Mouse (Mus musculus) hindbrain, embryonic 12.5 days (tissue): ENCODE measurements around the gene Ltbp1. TPM values are rescaled to one million over a fixed set of nuclear protein-coding genes. Genes with fewer than 3 reads are reported as not detected.

Source experiments
- ATAC-seq: fragments of 200-750 bp; cut with Nextera tagmentation; 2 replicates; pipeline ENCODE4 v1.8.0; 2017; ENCODE audit warnings: moderate TSS enrichment; ENCODE audit not compliant: low FRiP score
- H3K27ac ChIP-seq: fragments of 300-500 bp; sonication (generic); 2 replicates; pipeline ENCODE4 v1.5.1; 2016; ENCODE audit warnings: mild to moderate bottlenecking
- H3K27me3 ChIP-seq: fragments of 300-500 bp; sonication (generic); 2 replicates; pipeline ENCODE4 v1.6.1; 2016; ENCODE audit warnings: mild to moderate bottlenecking
- H3K36me3 ChIP-seq: fragments of 300-500 bp; sonication (generic); 2 replicates; pipeline ENCODE4 v1.6.1; 2016; ENCODE audit warnings: mild to moderate bottlenecking
- H3K4me1 ChIP-seq: fragments of 300-500 bp; sonication (generic); 2 replicates; pipeline ENCODE4 v1.6.1; 2016
- H3K4me2 ChIP-seq: fragments of 300-500 bp; sonication (generic); replicated peaks from 2 replicates; pipeline ENCODE4 v1.6.1; 2016; ENCODE audit warnings: mild to moderate bottlenecking
- H3K4me3 ChIP-seq: fragments of 300-500 bp; sonication (generic); 2 replicates; pipeline ENCODE4 v1.5.1; 2016; ENCODE audit warnings: mild to moderate bottlenecking
- H3K9ac ChIP-seq: fragments of 300-500 bp; sonication (generic); 2 replicates; pipeline ENCODE4 v1.6.1; 2016; ENCODE audit warnings: mild to moderate bottlenecking, moderate library complexity
- H3K9me3 ChIP-seq: fragments of 300-500 bp; sonication (generic); replicated peaks from 2 replicates; pipeline ENCODE4 v1.6.1; 2016; ENCODE audit warnings: mild to moderate bottlenecking
- WGBS: fragments of 180-500 bp; shearing (Covaris S2); methylation state at CpG from one replicate; pipeline ENCODE4 v1.1.7; 2016; 5-methylcytosine and 5-hydroxymethylcytosine counted together
- polyA plus RNA-seq: library from polyadenylated mRNA; unstranded; fragments of >200 nt; fragmentation: Nextera tagmentation; extraction: Ambion mirVana; gene quantifications from 2 replicates; pipeline ENCODE4 v1.2.1, GENCODE M21; 2016

The Ltbp1 gene
- polyA plus RNA-seq, 1 experiment from 2014 or later, result 12.0 TPM

DNA sequence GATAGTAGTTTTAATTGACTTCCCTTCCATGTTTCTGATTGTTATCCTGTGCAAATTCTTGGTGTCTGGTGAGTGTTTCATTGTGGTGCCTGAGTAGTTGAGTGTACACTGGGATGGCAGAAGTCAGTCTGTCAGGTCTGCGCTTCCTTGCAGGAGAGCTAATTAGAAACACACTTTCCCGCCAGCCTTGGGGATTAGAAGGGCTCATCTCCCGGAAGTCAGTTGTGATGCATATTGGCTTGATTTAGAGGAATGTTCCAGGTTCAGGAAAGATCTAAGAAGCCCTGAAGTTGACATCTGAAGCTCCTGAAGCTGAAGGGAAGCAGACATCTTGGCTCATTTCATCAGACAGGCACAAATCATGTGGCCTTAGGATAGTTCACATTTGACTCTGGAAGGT lies 200.9 kb downstream of the Ltbp1 start:
- Histone ChIP-seq H3K4me1 (no peaks in the 10 kb centered on the region), H3K9me3 (no peaks in the 10 kb centered on the region), H3K4me2 (no peak overlapping the region), H3K27me3 (no peaks in the 10 kb centered on the region), H3K36me3 (no peaks in the 10 kb centered on the region), H3K27ac (no peak overlapping the region), H3K4me3 (no peak overlapping the region), H3K9ac (no peak overlapping the region)
- ATAC-seq, result no peak
- 56% methylated on average over 3 of the region's 3 CpGs for WGBS

GRCm38 (mm10) chr17:75208164-75208698 lies 202.9 kb downstream of the Ltbp1 start:
- no peaks in the 10 kb centered on the region for H3K27me3 ChIP-seq
- no peak overlapping the region for H3K4me2 ChIP-seq
- H3K4me3 ChIP-seq, result no peak overlapping the region
- no peak overlapping the region for H3K27ac ChIP-seq
- no peak overlapping the region for H3K9ac ChIP-seq
- no peaks in the 10 kb centered on the region for H3K36me3 ChIP-seq
- ATAC-seq, result no peak
- H3K9me3 ChIP-seq, result no peaks in the 10 kb centered on the region
- H3K4me1 ChIP-seq, result no peaks in the 10 kb centered on the region
- WGBS, result 88% methylated on average over 7 of the region's 7 CpGs

DNA sequence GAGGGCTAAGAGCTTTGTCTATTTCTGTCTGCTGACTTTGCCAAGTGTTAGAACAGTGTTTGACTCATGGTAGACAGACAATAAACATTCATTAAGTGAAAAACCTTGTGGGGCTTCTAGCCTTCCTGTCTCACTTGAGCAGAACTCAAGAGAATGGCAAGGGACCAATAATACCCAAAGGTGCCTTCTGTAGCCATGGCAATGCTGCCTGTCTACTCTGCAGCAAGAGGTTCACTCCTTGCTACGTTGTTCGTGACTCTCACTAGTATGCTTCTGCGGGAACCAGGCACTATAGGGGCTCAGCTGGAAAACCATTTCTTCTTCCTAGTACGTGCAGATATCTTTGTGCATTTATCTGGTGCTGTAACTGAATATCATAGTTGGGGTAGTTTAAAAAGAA lies 205.2 kb downstream of the Ltbp1 start:
- no peak overlapping the region for H3K27ac ChIP-seq
- H3K4me1 ChIP-seq, result no peaks in the 10 kb centered on the region
- no peak for ATAC-seq
- H3K27me3 ChIP-seq, result no peaks in the 10 kb centered on the region
- H3K4me3 ChIP-seq, result no peak overlapping the region
- no peaks in the 10 kb centered on the region for H3K36me3 ChIP-seq
- over 99% methylated on average over 4 of the region's 4 CpGs for WGBS
- no peaks in the 10 kb centered on the region for H3K9me3 ChIP-seq
- no peak overlapping the region for H3K4me2 ChIP-seq
- H3K9ac ChIP-seq, result no peak overlapping the region

DNA sequence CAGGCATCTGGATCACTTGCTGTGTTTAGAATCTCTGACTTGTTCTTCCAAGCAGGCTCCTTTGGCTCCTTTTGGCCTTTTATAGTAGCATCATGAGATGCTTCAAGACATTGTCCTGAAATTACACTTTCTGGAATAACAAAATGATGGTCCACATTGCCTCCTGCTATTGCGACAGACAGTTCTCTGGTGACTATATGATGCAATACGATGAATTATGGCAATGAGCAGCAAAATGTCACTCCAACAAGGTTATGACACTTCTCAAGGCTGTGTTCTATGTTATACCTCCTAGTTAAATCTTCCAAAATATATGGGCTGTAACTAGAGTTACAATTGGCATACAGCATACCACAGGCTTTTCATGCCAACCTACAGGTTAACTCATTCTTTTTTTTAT lies 211.0 kb downstream of the Ltbp1 start:
- no peak for ATAC-seq
- 94% methylated on average over 2 of the region's 2 CpGs for WGBS
- no peak overlapping the region for H3K4me3 ChIP-seq
- no peaks in the 10 kb centered on the region for H3K36me3 ChIP-seq
- no peaks in the 10 kb centered on the region for H3K4me1 ChIP-seq
- H3K27ac ChIP-seq, result no peak overlapping the region
- H3K9me3 ChIP-seq, result no peaks in the 10 kb centered on the region
- H3K9ac ChIP-seq, result no peak overlapping the region
- no peaks in the 10 kb centered on the region for H3K27me3 ChIP-seq
- no peak overlapping the region for H3K4me2 ChIP-seq

GRCm38 (mm10) chr17:75218700-75219099 lies 213.3 kb downstream of the Ltbp1 start:
- Histone ChIP-seq H3K4me1 (no peaks in the 10 kb centered on the region), H3K27me3 (no peaks in the 10 kb centered on the region), H3K27ac (no peak overlapping the region), H3K9ac (no peak overlapping the region), H3K4me2 (no peak overlapping the region), H3K36me3 (no peaks in the 10 kb centered on the region), H3K9me3 (no peaks in the 10 kb centered on the region), H3K4me3 (no peak overlapping the region)
- WGBS, result 89% methylated on average over 6 of the region's 6 CpGs
- ATAC-seq, result no peak

GRCm38 (mm10) chr17:75228321-75228720 lies 223.0 kb downstream of the Ltbp1 start:
- no peak for ATAC-seq
- H3K27ac ChIP-seq, result no peak overlapping the region

DNA sequence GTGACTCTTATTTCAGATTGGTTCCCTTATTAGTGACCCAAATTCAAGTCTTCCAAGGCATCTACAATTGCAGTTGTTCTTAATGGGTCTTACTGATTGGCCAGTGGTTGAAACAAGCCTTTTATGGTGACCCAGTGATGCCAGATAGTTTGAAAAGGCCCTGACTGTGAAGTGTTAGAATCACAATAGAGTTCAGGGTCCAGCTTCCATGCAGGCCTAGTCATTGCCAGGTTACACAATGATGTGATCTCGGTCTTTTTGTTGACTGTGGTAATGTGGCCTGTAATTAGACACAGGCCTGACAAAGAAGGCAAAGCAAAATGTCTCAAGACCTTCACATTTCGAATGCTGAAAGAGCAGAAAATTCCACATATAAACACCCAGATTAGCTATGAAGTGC lies 227.8 kb downstream of the Ltbp1 start:
- Histone ChIP-seq H3K4me3 (no peak overlapping the region), H3K4me1 (no peaks in the 10 kb centered on the region), H3K27ac (no peak overlapping the region), H3K4me2 (no peak overlapping the region), H3K9ac (no peak overlapping the region), H3K27me3 (no peaks in the 10 kb centered on the region), H3K36me3 (no peaks in the 10 kb centered on the region), H3K9me3 (no peaks in the 10 kb centered on the region)
- WGBS, result 24% methylated on average over 2 of the region's 2 CpGs
- ATAC-seq, result no peak

More at GRCm38 (mm10) chr17:75228321-75228720, 223.0 kb downstream of the Ltbp1 start:
- 86% methylated on average over 3 of the region's 3 CpGs for WGBS
- no peaks in the 10 kb centered on the region for H3K4me1 ChIP-seq
- no peaks in the 10 kb centered on the region for H3K9me3 ChIP-seq
- no peaks in the 10 kb centered on the region for H3K36me3 ChIP-seq
- no peaks in the 10 kb centered on the region for H3K27me3 ChIP-seq
- H3K4me3 ChIP-seq, result no peak overlapping the region
- no peak overlapping the region for H3K9ac ChIP-seq
- H3K4me2 ChIP-seq, result no peak overlapping the region

GRCm38 (mm10) chr17:75233923-75234322 lies 228.6 kb downstream of the Ltbp1 start:
- Histone ChIP-seq H3K9ac (no peak overlapping the region), H3K4me3 (no peak overlapping the region), H3K36me3 (no peaks in the 10 kb centered on the region), H3K9me3 (no peaks in the 10 kb centered on the region), H3K4me1 (no peaks in the 10 kb centered on the region), H3K27me3 (no peaks in the 10 kb centered on the region), H3K4me2 (no peak overlapping the region), H3K27ac (no peak overlapping the region)
- WGBS, result 89% methylated on average over 4 of the region's 4 CpGs
- ATAC-seq, result no peak

DNA sequence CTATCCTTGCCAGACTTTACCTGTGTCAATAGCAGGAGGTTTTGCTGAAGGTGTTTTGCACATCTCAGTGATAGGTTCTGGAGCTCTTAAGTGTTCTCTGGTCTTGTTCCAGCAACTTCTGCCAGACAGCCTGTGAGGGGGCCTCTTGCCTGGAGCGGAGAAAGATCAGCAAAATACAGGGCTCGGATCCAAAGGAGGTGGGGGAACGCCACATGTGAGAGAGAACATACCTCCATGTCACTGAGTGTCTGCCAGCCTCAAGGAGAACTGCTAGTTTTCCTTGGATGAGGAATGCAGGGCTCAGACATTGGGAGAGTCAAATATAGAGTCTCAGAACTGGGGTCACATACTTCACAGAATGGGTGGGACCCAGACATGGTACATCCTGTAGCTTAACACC lies 230.4 kb downstream of the Ltbp1 start:
- Histone ChIP-seq H3K4me1 (no peaks in the 10 kb centered on the region), H3K36me3 (no peaks in the 10 kb centered on the region), H3K27ac (no peak overlapping the region), H3K9me3 (no peaks in the 10 kb centered on the region), H3K4me3 (no peak overlapping the region), H3K9ac (no peak overlapping the region), H3K27me3 (no peaks in the 10 kb centered on the region), H3K4me2 (no peak overlapping the region)
- no peak for ATAC-seq
- 91% methylated on average over 3 of the region's 3 CpGs for WGBS

DNA sequence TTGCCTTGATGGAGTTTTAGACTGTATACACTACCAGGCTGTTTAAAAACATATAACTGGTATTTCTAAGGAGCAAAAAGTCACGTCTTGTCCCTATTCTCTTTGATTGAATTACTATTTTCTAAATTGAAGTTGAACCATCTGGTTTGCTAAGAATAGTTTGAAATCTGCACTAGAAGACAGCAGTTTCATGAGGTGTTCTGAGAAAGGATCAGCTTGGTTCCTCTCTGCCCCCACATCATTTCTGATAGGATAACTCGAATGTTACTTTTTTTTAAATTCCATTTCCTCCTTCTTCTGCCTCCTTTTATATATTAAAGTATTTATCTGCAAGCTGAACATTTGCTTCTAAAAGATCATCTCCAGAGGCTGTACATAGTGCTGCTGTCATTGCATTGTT lies 231.2 kb downstream of the Ltbp1 start:
- WGBS, result 94% methylated on average over 2 of the region's 2 CpGs
- no peaks in the 10 kb centered on the region for H3K27me3 ChIP-seq
- no peak for ATAC-seq

DNA sequence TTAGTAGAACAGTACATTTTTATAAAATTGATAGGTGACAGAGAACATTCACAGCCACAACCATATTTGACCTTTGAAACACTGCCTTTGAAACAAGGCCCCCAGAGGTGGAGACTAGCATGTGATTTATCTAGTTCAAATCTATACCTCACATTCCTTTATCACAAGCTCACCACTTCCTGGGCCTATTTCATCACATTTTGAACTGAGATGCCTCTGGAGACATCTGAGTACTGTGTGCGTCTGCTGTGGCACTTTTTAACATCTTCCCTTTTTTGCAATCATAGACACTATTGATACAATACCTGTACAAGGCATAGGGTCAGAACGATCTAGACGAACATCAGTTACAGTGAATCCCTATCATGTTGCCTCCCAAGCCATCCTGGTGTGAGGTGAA lies 232.1 kb downstream of the Ltbp1 start:
- Histone ChIP-seq H3K9me3 (no peaks in the 10 kb centered on the region), H3K27ac (no peak overlapping the region), H3K4me3 (no peak overlapping the region), H3K36me3 (no peaks in the 10 kb centered on the region), H3K9ac (no peak overlapping the region), H3K27me3 (no peaks in the 10 kb centered on the region), H3K4me2 (no peak overlapping the region), H3K4me1 (no peaks in the 10 kb centered on the region)
- no peak for ATAC-seq
- WGBS, result 96% methylated on average over 3 of the region's 3 CpGs

More for the DNA sequence above, 231.2 kb downstream of the Ltbp1 start:
- no peaks in the 10 kb centered on the region for H3K36me3 ChIP-seq
- no peaks in the 10 kb centered on the region for H3K4me1 ChIP-seq
- H3K4me3 ChIP-seq, result no peak overlapping the region
- no peak overlapping the region for H3K27ac ChIP-seq
- no peaks in the 10 kb centered on the region for H3K9me3 ChIP-seq
- H3K4me2 ChIP-seq, result no peak overlapping the region
- H3K9ac ChIP-seq, result no peak overlapping the region

GRCm38 (mm10) chr17:75238655-75239054 lies 233.3 kb downstream of the Ltbp1 start:
- 91% methylated on average over 2 of the region's 2 CpGs for WGBS
- Histone ChIP-seq H3K27me3 (no peaks in the 10 kb centered on the region), H3K4me1 (no peaks in the 10 kb centered on the region), H3K9ac (no peak overlapping the region), H3K36me3 (no peaks in the 10 kb centered on the region), H3K4me2 (no peak overlapping the region), H3K9me3 (no peaks in the 10 kb centered on the region), H3K4me3 (no peak overlapping the region), H3K27ac (no peak overlapping the region)
- no peak for ATAC-seq

- Histone ChIP-seq H3K27me3 (no peaks in the 10 kb centered on the region), H3K4me1 (no peaks in the 10 kb centered on the region), H3K36me3 (no peaks in the 10 kb centered on the region), H3K4me3 (no peak overlapping the region), H3K27ac (no peak overlapping the region), H3K9me3 (no peaks in the 10 kb centered on the region), H3K9ac (no peak overlapping the region), H3K4me2 (no peak overlapping the region)
- 86% methylated on average over 3 of the region's 3 CpGs for WGBS
- no peak for ATAC-seq
Observed at GRCm38 (mm10) chr17:75239545-75239944, 234.2 kb downstream of the Ltbp1 start.
